Mouse (Mus musculus) monocyte, adult 2 months (primary cell): Measurements from ENCODE around the gene Tmc7.

Experiments used
- DNase-seq, 2 experiments: peaks; one replicate each; pipeline ENCODE4 v3.0.0; 2022; ENCODE audit warnings: low spot score in 2 of 2, low read depth in 1 of 2

Gene Tmc7

DNA sequence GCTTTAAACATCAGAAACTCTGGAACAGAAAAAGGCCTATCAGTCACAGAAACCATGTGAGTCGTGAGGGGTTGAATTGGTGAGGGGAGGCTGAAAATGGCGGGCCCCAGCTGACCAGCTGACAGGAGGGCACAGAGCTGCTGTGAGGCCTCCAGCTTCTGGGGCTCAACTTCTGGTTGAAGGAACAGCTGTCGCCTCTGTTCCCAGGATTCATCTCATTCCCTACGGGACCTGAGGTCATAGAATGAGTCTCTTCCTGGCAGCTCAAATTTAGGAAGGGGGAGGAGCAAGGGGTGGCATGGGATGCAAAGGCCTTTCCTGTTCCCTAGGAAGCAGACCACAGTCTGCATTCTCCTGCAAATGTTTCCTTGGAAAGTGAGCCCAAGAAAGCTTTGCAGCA lies 80.7 kb downstream of the Tmc7 start:
- DNase-seq: no peak

DNA sequence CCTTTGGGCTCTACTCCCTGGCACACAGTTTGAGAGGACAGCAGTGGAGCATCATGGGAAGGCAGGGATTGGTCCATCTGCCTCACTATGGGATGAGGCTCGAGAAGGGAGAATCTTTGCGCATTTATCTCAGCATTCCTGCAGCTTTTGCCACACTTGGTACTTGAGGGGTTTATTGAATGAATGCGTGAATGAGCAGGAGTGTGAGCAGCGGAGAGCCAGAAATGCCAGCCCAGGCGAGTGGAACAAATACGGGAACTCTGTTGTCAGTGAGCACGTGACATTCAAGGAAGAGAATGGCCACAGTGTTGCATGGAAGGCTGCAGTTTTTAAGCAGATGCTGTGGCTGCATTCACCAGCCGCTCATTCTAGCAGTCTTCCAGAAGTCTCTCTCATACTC lies 82.2 kb downstream of the Tmc7 start:
- no peak for DNase-seq

DNA sequence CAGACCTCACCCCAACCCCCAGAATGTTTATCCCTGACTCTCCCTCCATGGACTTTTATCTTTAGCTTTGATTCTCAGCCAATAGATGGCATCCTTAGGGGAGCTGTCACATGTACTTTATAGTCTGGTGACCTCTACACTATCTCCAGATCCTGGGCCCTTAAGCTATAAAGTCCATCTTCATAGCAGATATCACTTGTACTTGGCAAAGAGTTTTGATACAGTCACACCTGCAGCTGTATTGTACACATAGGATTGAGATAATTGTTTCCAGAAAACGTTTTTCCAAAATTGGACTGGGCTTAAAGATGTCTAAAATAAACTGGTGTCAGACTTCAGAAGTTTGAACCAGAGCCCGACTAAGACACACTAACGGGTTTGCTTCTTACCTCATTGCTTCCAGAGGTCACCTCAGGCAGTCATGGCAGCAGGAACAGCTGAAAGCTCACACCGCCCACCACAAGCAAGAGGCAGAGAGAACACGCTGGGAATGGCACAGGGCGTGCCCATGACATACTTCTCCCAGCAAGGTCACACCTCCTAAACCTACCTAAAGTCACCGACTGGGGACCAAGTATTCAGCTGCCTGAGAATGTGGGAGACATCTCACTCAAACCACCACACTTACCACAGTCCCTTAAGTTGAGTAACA lies 84.6 kb downstream of the Tmc7 start:
- no peak for DNase-seq

DNA sequence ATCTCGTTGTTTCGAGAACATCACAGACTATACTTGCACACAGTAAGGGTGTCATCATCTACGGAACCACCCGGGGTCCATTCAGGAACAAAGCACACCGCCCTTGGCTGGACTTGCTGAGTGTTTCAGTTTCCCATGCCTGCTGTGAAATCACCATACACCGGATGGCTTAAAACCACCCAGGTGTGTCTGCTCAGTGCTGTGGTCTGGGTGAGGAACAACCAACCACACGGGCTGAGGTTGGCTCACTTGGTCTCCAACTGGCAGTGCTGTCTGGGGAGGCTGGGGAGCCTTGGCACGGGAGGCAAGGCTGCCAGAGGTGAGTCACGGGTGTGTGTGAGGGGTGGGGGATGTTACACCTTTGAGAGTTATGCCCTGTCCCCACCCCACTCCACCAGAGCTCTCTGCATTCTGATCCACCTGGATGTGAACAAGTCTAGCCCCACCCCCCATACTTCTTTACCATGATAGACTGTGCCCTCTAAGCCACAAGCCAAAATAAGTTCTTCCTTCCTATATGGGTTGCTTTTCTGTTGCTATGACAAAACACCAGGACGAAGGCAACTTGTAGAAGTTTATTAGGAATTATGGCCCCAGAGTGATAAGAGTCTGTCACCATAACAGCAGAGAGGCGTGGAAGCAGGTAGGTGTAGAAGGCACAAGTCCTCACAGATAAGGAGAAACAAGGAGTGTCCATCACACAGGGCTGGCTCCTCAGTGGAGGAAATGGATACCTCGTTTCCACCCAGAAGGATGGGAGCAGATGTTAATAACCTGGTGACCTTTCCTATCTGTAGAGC lies 85.4 kb downstream of the Tmc7 start:
- no peak for DNase-seq

DNA sequence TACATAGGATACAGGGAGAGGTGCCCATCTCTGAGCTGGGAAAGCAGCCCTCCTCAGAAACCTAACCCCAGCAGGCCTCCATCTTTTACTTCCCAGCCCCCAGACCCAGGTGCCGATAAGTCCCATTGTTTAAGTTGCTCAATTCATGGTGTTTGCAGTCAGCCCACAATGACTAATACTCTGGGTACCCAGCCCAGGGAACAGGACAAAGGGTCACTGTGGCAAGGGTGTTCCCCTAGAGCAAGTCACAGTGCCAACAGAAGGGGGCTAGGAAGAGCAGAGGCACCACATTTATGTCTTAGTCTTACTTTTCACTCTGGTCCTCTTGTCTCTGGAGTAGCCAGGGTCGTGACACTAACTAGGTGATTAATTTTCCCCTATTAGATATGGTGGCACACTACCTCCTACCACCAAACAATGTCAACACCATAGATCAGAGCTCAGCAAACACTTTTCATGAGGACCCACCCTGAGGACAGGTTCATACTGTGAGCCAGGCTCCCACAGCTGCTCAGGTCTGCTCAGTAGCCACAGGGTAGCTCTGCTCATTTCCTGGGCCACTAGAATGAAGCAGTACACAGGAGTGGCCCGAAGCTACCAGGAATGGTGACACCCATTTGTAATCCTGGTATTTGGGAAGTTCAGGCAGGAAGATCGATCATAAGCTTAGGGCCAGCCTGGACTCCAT lies 89.5 kb downstream of the Tmc7 start:
- no peak for DNase-seq

DNA sequence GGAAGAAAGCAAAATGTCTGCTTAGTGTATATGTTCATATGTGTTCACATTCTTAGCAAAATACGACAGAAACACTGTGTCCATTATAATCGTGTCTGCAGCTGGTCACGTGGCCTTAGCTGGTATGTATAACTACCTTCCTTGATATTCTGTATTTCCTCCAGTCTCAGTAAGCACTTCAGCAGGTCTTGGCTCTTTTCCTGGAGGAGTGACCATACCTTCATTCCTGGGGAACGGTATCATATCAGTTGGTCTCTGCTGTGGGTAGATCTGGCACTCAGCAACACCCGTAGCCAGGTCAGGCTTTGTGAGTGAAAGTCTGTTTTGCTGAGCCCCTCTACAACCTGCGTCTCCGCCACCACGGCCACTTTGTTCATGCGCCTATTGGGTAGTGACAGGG lies 90.6 kb downstream of the Tmc7 start:
- DNase-seq: no peak

DNA sequence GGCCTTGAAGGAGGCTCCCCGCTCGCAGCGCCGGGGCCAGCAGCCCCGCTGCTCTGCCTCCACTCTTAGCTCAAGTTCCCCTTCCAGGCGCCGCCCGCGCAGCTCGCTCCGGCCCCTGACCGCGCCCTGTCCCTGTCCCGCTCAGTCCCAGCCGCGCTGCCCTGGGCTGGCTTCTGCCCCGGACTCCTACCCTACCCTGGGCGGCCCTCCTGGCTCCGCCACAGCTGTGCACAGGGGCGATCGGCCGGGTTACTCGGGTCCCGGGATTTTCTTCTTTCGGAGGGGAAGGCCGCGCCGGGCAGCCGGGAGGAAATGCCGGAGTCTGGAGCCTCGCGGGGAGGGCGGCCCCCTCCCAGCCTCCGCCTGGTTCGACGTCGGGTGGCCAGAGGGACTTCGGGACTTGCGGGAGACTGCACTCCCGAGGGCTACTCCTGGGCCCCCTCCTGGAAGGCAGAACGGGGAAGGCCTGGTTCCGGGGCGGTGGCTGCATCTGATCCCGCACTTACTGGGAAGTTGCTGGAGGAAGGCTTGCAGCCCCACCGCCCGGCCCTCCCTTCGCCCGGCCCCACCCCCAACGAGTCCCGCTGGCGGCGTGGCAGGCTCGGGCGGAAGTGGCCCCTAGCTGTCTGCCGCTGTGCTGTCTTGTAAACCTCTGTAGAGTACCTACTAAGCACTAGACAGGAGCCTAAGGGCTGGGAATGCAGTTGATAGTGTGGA lies 92.9 kb downstream of the Tmc7 start, which contains the start of gene Itpripl2:
Itpripl2 (minus strand) TSS at position 545 of the 717 bp plus-strand sequence.
- peak; percentile 38 to 59 for DNase-seq

DNA sequence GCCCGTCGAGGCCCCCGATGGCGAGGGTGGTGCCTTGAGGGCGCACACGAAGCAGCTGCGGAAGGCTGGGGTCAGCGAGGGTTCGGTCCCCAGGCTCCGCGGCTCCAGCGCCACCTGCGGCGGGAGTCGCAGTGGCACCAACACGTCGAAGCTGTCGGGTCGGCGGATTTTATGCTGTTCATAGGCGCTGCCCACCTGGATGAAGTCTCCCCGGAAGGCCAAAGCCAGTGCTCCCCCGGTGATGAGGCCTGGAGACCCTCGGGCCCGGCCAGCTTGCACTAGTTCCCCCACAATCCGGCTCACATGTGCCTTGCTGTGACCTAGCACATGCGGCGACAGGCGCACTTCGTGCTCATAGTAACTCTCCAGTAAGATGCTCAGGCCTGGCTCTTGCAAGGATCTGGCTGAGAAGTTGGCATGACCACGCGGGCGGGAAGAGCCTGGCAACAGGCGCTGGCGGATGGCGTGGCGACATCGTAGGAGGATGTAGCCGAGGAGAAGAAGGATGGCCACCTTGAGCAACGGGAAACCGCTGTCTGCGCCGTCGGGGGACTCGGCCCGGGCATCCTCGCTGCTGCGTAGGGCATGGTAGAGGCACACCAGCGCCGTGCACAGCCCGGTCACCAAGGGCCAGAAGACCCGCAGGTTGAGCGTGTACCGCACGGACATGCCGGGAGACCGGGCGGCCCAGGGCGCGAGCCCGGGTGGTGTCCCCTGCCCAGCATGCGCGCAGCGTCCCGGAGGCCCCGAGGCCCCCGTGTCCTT lies 93.7 kb downstream of the Tmc7 start:
- no peak for DNase-seq

DNA sequence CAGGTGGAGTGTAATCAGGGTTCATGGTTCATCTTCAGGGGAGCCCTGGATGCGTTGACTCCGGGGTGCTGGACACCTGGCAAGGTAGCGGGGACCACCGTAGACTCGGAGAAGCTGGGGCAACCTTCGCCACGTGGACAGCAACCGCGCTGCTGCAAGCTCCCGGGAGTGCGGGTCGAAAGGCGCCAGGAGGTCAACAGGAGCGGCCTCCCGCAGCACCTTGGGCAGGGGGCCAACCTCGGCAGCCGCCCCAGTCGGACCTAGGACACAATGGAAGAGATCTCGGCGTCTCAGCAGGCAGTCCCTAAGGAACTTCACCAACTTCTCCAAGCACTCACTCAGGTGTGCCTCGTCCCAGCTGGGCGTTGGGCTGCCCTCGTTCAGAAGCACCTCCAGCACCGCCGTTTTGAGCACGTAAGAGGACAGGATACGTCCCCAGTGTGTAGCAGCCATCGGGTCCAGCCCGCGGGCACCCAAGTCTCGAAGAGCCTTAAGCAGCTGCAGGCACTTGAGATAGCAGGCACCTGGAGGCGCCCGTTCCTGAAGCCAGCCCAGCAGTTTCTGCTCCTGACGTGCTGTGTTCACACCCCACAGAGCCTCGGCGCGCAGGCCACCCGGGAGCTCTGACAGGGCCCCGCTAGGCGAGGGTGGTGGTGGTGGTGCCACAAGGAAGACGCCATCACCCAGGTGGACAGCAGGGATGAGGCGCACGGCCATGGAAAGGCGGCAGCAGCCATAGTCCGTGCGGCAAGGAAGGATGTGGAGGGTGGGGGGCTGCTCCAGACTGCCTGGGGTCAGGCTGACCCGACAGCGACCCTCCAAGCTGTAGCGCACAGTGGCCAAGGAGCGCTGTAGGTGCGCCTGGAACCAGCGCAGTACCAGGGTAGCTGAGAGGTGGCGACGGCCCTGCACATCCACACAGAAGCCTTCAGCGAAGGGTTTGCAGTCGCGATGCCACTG lies 94.5 kb downstream of the Tmc7 start:
- no peak for DNase-seq

DNA sequence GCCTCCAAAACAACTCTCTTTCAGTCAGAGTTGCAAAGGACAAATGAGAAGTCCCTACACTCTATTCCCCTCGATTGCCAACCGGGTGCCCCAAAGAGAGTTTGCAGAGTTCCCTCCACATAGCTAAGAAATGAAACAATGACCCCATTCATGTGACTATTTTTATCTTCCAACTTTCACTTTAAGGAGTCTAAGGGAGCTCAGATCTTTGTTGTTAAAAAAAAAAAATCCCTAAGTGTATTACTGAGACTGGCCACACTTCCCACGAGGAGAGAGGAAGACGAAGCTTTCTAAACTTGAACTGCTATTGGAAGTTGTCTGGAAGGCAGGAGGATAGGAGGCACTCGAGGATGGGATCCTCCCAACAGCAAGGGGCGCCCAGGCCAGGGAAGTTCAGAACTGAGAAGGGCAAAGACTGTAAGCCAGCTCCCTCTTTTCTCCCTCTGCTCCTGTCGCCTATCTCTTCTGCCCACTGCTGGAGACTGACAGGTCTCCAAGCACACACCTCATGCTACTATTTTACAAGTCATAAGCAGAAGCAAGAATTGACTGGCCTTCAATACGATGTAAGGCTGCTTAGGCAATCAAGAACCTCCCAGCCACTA lies 96.4 kb downstream of the Tmc7 start:
- DNase-seq: no peak

DNA sequence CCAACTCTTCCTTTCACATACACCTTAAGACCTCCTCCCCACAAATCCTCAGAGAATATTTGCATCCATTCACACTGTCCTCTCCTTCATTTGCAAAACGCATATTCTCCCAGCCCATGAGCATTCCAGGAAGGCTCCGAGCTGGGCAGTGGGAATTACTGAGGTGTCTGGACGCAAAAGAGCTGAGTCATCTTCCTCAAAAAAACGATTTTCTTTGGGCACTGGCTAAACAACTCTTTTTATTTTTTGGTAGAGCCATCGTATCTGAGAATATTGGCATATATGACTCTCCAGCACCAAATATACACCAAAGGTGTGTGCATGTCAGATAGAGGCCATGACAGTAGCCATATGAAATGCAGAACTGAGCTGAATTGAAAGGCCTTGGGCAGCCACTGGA lies 97.6 kb downstream of the Tmc7 start:
- DNase-seq: no peak
